Mouse (Mus musculus) midbrain, embryonic 13.5 days (tissue): Measurements from ENCODE around the gene Pdgfb. TPM values are rescaled to one million over a fixed set of nuclear protein-coding genes. Genes with fewer than 3 reads are reported as not detected.

Experiments used
- ATAC-seq: fragments of 200-750 bp; cut with Nextera tagmentation; 2 replicates; pipeline ENCODE4 v1.8.0; 2017; ENCODE audit warnings: mild to moderate bottlenecking, moderate TSS enrichment, moderate library complexity
- H3K27ac ChIP-seq: fragments of 300-500 bp; sonication (generic); 2 replicates; pipeline ENCODE4 v1.5.1; 2015; ENCODE audit warnings: inconsistent platforms, mild to moderate bottlenecking, moderate library complexity
- H3K27me3 ChIP-seq: fragments of 300-500 bp; sonication (generic); 2 replicates; pipeline ENCODE4 v1.6.1; 2015; ENCODE audit warnings: mild to moderate bottlenecking, inconsistent platforms
- H3K36me3 ChIP-seq: fragments of 300-500 bp; sonication (generic); 2 replicates; pipeline ENCODE4 v1.6.1; 2015; ENCODE audit warnings: mild to moderate bottlenecking, inconsistent platforms
- H3K4me1 ChIP-seq: fragments of 300-500 bp; sonication (generic); replicated peaks from 2 replicates; pipeline ENCODE4 v1.6.1; 2015; ENCODE audit warnings: inconsistent platforms
- H3K4me2 ChIP-seq: fragments of 300-500 bp; sonication (generic); replicated peaks from 2 replicates; pipeline ENCODE4 v1.6.1; 2015; ENCODE audit warnings: moderate library complexity, mild to moderate bottlenecking, inconsistent platforms
- H3K4me3 ChIP-seq: fragments of 300-500 bp; sonication (generic); replicated peaks from 2 replicates; pipeline ENCODE4 v1.5.1; 2015; ENCODE audit warnings: mild to moderate bottlenecking, inconsistent platforms
- H3K9ac ChIP-seq: fragments of 300-500 bp; sonication (generic); replicated peaks from 2 replicates; pipeline ENCODE4 v1.6.1; 2015; ENCODE audit warnings: mild to moderate bottlenecking, inconsistent platforms
- H3K9me3 ChIP-seq: fragments of 300-500 bp; sonication (generic); 2 replicates; pipeline ENCODE4 v1.6.1; 2016; ENCODE audit warnings: mild to moderate bottlenecking, inconsistent platforms
- WGBS: fragments of 180-500 bp; shearing (Covaris S2); methylation state at CpG from one replicate; pipeline ENCODE4 v1.1.7; 2015; 5-methylcytosine and 5-hydroxymethylcytosine counted together
- polyA plus RNA-seq: library from polyadenylated mRNA; unstranded; fragments of >200 nt; fragmentation: Nextera tagmentation; extraction: Ambion mirVana; gene quantifications from 2 replicates; pipeline ENCODE4 v1.2.1, GENCODE M21; 2015

The Pdgfb gene
- polyA plus RNA-seq, 1 experiment from 2014 or later, result 2.3 TPM

GRCm38 (mm10) chr15:80003581-80003980 lies 11.2 kb downstream of the Pdgfb start:
- ATAC-seq, result no peak
- Histone ChIP-seq H3K9ac (no peak overlapping the region), H3K27me3 (peaks cover 7% of the 10 kb centered on the region; the same call in 1 of the 2 replicates), H3K27ac (no peak overlapping the region), H3K9me3 (no peaks in the 10 kb centered on the region), H3K4me2 (no peak overlapping the region), H3K4me3 (no peak overlapping the region), H3K36me3 (no peaks in the 10 kb centered on the region), H3K4me1 (peaks cover 17% of the 10 kb centered on the region)
- 50% methylated on average over 2 of the region's 2 CpGs for WGBS

GRCm38 (mm10) chr15:80001601-80002000 lies 13.2 kb downstream of the Pdgfb start:
- Histone ChIP-seq H3K9me3 (no peaks in the 10 kb centered on the region), H3K9ac (no peak overlapping the region), H3K36me3 (no peaks in the 10 kb centered on the region), H3K27ac (no peak overlapping the region), H3K4me1 (peaks cover 17% of the 10 kb centered on the region), H3K4me3 (no peak overlapping the region), H3K4me2 (no peak overlapping the region), H3K27me3 (peaks cover 7% of the 10 kb centered on the region; the same call in 1 of the 2 replicates)
- ATAC-seq, result no peak
- WGBS, result 94% methylated on average over 23 of the region's 23 CpGs

- H3K27me3 ChIP-seq, result peaks cover 3% of the 10 kb centered on the region; the same call in 1 of the 2 replicates
- WGBS, result 66% methylated on average over 8 of the region's 8 CpGs
- H3K27ac ChIP-seq, result no peak overlapping the region
- no peaks in the 10 kb centered on the region for H3K9me3 ChIP-seq
- no peak overlapping the region for H3K4me3 ChIP-seq
- H3K4me1 ChIP-seq, result peaks cover 17% of the 10 kb centered on the region
- no peak overlapping the region for H3K4me2 ChIP-seq
- ATAC-seq, result no peak
- H3K9ac ChIP-seq, result no peak overlapping the region
- H3K36me3 ChIP-seq, result no peaks in the 10 kb centered on the region
Observed at GRCm38 (mm10) chr15:80000694-80001093, 14.1 kb downstream of the Pdgfb start.

GRCm38 (mm10) chr15:79997988-79998387 lies 16.8 kb downstream of the Pdgfb start:
- no peak overlapping the region for H3K4me3 ChIP-seq
- no peaks in the 10 kb centered on the region for H3K27me3 ChIP-seq
- no peak overlapping the region for H3K9ac ChIP-seq
- ATAC-seq, result no peak
- H3K4me2 ChIP-seq, result no peak overlapping the region
- no peaks in the 10 kb centered on the region for H3K36me3 ChIP-seq
- WGBS, result 75% methylated on average over 3 of the region's 3 CpGs
- no peak overlapping the region for H3K27ac ChIP-seq
- H3K4me1 ChIP-seq, result no peaks in the 10 kb centered on the region
- no peaks in the 10 kb centered on the region for H3K9me3 ChIP-seq

GRCm38 (mm10) chr15:79996781-79997180 lies 18.0 kb downstream of the Pdgfb start:
- no peak overlapping the region for H3K4me3 ChIP-seq
- H3K9ac ChIP-seq, result no peak overlapping the region
- no peaks in the 10 kb centered on the region for H3K4me1 ChIP-seq
- no peak overlapping the region for H3K27ac ChIP-seq
- H3K36me3 ChIP-seq, result no peaks in the 10 kb centered on the region
- no peaks in the 10 kb centered on the region for H3K9me3 ChIP-seq
- H3K27me3 ChIP-seq, result no peaks in the 10 kb centered on the region
- no peak for ATAC-seq
- WGBS, result 97% methylated on average over 11 of the region's 11 CpGs
- no peak overlapping the region for H3K4me2 ChIP-seq

GRCm38 (mm10) chr15:79995552-79995951 lies 19.2 kb downstream of the Pdgfb start:
- Histone ChIP-seq H3K4me2 (no peak overlapping the region), H3K27me3 (no peaks in the 10 kb centered on the region), H3K4me1 (no peaks in the 10 kb centered on the region), H3K9ac (no peak overlapping the region), H3K27ac (no peak overlapping the region), H3K4me3 (no peak overlapping the region), H3K36me3 (no peaks in the 10 kb centered on the region), H3K9me3 (no peaks in the 10 kb centered on the region)
- no peak for ATAC-seq
- WGBS, result 93% methylated on average over 7 of the region's 7 CpGs

GRCm38 (mm10) chr15:79994566-79994965 lies 20.2 kb downstream of the Pdgfb start:
- ATAC-seq, result no peak
- H3K36me3 ChIP-seq, result no peaks in the 10 kb centered on the region
- no peak overlapping the region for H3K4me3 ChIP-seq
- H3K9ac ChIP-seq, result no peak overlapping the region
- no peaks in the 10 kb centered on the region for H3K4me1 ChIP-seq
- 86% methylated on average over 4 of the region's 4 CpGs for WGBS
- H3K27ac ChIP-seq, result no peak overlapping the region
- H3K9me3 ChIP-seq, result no peaks in the 10 kb centered on the region
- no peak overlapping the region for H3K4me2 ChIP-seq
- no peaks in the 10 kb centered on the region for H3K27me3 ChIP-seq

GRCm38 (mm10) chr15:79986182-79986581 lies 28.6 kb downstream of the Pdgfb start:
- Histone ChIP-seq H3K4me1 (no peaks in the 10 kb centered on the region), H3K9ac (no peak overlapping the region), H3K27me3 (no peaks in the 10 kb centered on the region), H3K36me3 (no peaks in the 10 kb centered on the region), H3K4me2 (no peak overlapping the region), H3K9me3 (no peaks in the 10 kb centered on the region), H3K4me3 (no peak overlapping the region), H3K27ac (no peak overlapping the region)
- no peak for ATAC-seq
- WGBS, result 81% methylated on average over 8 of the region's 8 CpGs

GRCm38 (mm10) chr15:79985471-79985870 lies 29.3 kb downstream of the Pdgfb start:
- no peak overlapping the region for H3K4me3 ChIP-seq
- no peak overlapping the region for H3K4me2 ChIP-seq
- WGBS, result 73% methylated on average over 11 of the region's 11 CpGs
- no peak overlapping the region for H3K9ac ChIP-seq
- H3K27ac ChIP-seq, result no peak overlapping the region
- no peaks in the 10 kb centered on the region for H3K36me3 ChIP-seq
- no peaks in the 10 kb centered on the region for H3K27me3 ChIP-seq
- H3K4me1 ChIP-seq, result no peaks in the 10 kb centered on the region
- no peak for ATAC-seq
- H3K9me3 ChIP-seq, result no peaks in the 10 kb centered on the region

GRCm38 (mm10) chr15:79984152-79984551 lies 30.6 kb downstream of the Pdgfb start:
- no peak overlapping the region for H3K4me3 ChIP-seq
- 63% methylated on average over 7 of the region's 7 CpGs for WGBS
- H3K27me3 ChIP-seq, result no peaks in the 10 kb centered on the region
- H3K36me3 ChIP-seq, result no peaks in the 10 kb centered on the region
- no peak overlapping the region for H3K27ac ChIP-seq
- H3K4me2 ChIP-seq, result no peak overlapping the region
- H3K9me3 ChIP-seq, result no peaks in the 10 kb centered on the region
- H3K9ac ChIP-seq, result no peak overlapping the region; the same call in 1 of the 2 replicates
- no peak for ATAC-seq
- H3K4me1 ChIP-seq, result no peaks in the 10 kb centered on the region

- no peak overlapping the region for H3K27ac ChIP-seq
- ATAC-seq, result no peak
- H3K27me3 ChIP-seq, result no peaks in the 10 kb centered on the region
- H3K4me2 ChIP-seq, result no peak overlapping the region
- H3K4me1 ChIP-seq, result no peaks in the 10 kb centered on the region
- no peaks in the 10 kb centered on the region for H3K36me3 ChIP-seq
- H3K4me3 ChIP-seq, result no peak overlapping the region
- H3K9ac ChIP-seq, result no peak overlapping the region
- no peaks in the 10 kb centered on the region for H3K9me3 ChIP-seq
- 88% methylated on average over 11 of the region's 11 CpGs for WGBS
Observed at GRCm38 (mm10) chr15:79980716-79981115, 34.1 kb downstream of the Pdgfb start.

- 97% methylated on average over 11 of the region's 11 CpGs for WGBS
- Histone ChIP-seq H3K9ac (no peak overlapping the region), H3K36me3 (no peaks in the 10 kb centered on the region), H3K9me3 (no peaks in the 10 kb centered on the region), H3K4me3 (no peak overlapping the region), H3K4me2 (no peak overlapping the region), H3K4me1 (no peaks in the 10 kb centered on the region), H3K27me3 (no peaks in the 10 kb centered on the region), H3K27ac (no peak overlapping the region)
- ATAC-seq, result no peak
Observed at GRCm38 (mm10) chr15:79972186-79972585, 42.6 kb downstream of the Pdgfb start.

- Histone ChIP-seq H3K9ac (no peak within 1 kb of the TSS), H3K27ac (no peak within 1 kb of the TSS), H3K27me3 (no peaks in the 10 kb centered on the region), H3K4me3 (no peak within 1 kb of the TSS), H3K9me3 (no peaks in the 10 kb centered on the region), H3K4me1 (no peaks in the 10 kb centered on the region), H3K36me3 (no peaks in the 10 kb centered on the region), H3K4me2 (no peak within 1 kb of the TSS)
- ATAC-seq, result no peak
- 93% methylated on average over 11 of the region's 11 CpGs for whole genome bisulfite sequencing
Observed at GRCm38 (mm10) chr15:79970940-79971339, 43.8 kb downstream of the Pdgfb start, which contains the start of gene Cbx7. Gene Cbx7, minus strand, starts transcription at chr15:79971119.
